Mouse (Mus musculus) forelimb bud, embryonic 11.5 days (tissue): Measurements from ENCODE around the gene Slc39a5.

Experiments
- DNase-seq: peaks from one replicate; pipeline ENCODE4 v3.0.0-alpha.2; 2012; ENCODE audit warnings: low read depth, low spot score

The Slc39a5 gene

DNA sequence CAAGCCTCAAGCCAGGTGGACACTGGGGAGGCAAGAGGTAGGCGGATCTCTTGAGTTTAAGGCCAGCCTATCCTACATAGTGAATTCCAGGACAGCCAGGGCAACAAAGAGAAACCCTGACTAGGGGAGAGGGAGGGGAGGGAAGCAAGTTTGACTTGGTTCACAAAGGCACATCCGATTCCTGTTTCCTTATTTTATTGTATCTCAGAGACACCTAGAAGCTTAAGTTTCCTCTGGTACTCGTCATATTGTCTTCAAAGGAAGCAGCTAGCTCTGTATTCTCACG, 9.5 kb upstream of the Slc39a5 start:
- DNase-seq: no peak

DNA sequence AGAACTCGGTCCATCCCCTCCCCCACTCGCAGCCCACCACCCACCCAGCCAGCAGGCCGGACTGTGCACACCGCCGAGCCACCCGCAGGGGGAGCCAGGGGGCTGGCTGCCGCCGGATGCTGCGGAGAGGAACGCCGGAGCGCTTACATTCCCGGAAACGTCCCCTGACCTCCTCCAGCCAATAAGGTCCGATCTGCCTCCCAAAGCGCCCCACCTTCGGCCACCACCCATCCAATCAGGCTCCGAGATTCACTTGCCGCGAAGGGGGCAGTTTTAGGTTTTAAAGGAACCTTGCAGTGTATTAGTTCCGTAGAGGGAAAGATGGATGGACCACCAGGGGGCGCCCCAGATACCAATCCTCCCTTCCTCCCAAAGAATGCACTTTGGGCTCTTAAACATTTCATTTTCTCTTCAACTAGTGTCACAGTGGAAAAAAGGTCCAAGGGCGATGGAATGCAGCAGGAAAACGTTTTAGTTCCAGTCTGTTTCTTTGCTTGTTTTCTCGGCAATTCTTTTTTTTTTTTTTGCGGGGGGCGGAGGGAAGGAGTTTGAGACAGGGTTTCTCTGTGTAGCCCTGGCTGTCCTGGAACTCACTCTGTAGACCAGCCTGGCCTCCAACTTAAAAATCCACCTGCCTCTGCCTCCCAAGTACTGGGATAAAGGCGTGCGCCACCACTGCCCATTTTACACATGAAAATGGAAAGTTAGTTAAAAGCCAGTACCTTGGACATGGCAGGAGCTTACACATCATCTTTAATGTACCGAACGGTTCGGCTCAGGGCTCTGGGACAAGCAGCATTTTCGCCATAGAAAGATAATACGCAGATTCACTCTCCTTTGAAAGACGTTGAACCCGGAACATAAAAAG, 8.9 kb upstream of the Slc39a5 start:
- peak; percentile 98 for DNase-seq

DNA sequence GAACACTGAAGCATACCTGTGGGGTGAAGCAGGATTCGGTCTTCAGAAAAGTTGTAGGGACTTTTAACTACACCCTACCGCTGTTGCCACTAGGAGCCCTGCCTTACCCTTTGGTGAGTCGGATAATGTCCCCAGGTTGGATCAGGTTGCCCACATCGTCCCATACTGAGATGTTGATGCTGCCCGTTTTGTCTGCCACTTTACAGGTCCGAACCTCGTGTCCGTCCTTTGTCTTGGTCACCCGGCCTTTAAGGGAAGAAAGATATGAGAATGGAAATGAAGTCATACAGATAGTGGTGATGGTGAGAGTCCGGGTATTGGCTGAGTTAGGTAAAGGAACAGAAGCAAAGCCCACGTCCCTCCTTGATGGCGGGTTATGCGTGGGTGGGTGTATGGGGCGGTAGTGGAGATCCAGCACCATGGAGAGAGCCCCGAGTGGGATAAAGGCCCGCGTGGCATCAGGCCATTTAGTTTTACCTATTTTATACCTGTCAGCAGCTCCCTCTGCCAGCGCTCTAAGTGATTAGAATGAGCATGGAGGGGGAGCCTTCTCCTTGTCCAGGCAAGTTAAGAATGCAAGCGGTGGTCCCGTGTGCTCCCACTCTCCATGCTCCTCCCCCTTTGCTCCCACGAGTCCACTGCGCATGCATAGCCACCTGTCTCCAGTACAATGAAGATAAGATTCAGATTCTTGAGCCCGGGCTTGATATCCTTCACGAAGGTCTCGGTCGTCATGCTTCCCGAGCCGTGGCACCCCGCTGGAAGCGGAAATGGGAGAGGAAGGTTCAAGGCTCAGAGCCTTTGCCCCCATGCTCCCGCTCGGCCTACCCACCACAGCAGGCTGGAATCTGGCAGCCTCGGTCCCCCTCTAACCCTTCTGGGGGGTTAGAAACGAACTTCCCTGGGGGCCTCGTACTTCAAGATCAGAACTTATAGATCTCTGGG, 7.8 kb upstream of the Slc39a5 start:
- peak; percentile 32 for DNase-seq

DNA sequence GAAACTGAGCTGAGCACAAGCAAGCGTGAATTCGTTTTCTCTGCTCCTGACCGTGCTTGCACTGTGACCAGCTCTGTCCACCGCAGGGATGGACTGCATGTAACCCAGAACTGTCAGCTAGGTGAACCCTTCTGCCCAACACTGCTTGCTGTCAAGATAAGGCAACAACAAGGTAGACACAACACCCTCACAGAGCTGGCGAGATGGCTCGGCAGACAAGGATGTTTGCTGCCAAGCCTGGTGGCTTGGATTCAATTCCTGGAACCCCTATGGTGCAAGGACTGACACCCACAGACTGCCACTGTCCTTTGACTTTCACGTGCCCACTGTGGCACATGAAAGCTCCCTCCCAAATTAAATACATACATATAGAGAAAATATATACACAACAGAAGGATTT, 2.9 kb upstream of the Slc39a5 start:
- DNase-seq: no peak

DNA sequence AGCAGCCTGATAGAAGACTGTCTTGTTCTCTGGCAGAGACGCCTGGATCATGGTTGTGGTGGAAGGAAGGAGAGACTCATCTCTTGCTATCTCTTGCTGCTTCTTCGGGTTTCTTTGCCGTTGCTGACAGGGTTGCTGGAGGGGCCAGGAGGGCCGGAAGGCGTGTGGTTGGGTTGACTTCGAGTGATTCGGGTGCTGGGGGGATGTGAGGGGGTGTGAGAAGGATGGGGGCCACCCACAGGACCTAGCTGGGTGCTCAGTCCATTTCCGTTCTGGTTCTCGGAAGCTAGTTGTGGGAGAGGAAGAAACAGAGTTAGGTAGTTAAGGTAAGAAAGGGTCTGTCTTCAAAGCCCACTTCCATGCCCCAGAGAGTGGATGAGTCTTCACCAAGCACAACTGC, 609 bp upstream of the Slc39a5 start:
- no peak for DNase-seq

DNA sequence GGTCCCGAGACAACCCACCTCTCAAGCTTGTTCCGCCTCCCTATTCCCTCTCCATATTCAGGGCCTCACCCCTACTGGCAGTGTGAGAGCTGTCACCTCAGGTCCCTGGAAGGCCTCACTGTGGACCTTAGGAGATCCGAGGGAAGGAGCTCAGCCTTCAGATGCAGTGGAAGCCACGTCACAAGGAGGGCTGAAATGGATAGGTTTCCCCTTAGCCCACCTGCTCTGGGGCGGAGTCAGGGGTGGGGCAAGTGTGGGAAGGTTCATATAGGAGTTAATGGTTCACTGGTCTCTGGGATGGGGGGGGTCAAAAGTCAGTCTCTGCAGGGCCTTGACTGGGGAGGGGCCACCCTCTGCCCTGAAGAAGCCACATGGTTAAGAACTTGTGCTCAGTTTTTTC, 691 bp downstream of the Slc39a5 start:
- no peak for DNase-seq

DNA sequence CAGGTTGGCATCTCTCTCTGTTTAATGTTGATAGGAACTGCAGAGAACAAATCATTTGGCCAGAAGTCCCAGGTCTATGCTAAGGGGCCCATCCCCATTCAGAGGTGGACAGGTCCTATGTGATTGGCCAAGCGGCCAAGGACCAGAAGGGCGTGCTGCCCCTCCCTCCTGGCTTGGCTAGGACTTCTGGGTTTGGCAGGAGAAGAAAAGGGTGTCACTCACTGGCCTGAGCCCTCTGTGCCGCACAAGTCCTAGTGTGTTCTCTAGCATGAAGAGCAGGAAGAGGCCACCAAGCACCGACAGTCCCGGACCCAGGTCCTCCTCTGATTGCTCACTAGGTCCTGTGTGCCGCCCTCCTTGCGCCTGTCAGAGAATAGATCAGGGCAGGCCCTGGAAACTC, 3.6 kb downstream of the Slc39a5 start:
- DNase-seq: no peak

DNA sequence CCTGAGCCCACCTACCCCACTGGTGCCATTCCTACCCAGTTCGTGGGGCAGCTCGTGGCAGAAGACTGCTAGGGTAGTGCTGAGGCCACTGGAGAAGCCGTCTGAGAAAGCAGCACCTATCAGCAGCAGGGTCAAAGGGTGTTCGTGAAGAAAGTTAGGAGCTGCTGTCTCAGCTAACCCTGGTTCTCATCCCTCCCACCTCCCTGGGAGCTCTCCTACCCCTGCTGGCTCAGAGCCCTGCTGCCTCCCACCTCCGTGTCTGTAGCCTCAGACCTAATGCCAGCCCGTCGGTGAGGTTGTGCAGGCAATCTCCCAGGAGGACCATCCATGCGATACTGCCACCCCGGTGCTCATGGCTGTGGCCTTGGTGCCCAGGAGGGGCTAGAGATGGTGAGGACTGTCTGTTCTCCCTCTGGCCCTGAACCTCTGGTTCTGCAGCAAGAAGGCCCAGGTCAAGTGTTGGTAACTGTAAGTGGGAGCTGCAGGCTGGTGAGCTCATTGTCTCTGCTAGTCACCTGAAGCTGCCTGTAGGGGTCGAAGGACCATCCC, 4.2 kb downstream of the Slc39a5 start:
- no peak for DNase-seq

DNA sequence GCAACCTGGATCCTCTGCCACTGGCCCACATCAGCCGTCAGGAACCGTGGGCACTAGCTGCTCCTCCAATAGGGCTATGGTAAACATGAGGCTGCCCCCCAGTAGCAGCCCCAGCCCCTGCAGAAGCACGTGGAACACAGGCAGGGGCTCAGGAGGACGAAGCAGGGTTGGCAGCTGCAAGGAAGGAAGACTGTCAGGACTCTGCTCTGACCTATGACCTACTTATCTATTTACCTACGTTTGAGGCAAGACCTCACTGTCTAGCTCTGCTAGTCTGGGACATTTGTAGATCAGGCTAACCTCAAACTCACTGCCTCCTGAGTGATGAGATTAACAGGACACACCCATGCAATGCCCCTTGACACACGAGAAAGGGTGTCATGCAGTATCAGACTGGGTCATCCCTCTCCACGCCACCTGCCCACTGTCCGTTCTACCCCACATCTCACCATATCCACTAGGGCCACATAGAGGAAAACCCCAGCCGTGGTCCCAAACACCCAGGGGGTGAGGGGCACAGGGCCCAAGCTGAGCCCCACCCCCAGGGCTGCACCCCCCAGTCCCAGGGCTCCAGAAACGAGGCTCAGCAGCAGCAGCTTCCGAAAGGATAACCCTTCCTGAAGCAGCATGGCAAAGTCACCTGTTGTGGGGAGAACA, 4.9 kb downstream of the Slc39a5 start:
- no peak for DNase-seq

DNA sequence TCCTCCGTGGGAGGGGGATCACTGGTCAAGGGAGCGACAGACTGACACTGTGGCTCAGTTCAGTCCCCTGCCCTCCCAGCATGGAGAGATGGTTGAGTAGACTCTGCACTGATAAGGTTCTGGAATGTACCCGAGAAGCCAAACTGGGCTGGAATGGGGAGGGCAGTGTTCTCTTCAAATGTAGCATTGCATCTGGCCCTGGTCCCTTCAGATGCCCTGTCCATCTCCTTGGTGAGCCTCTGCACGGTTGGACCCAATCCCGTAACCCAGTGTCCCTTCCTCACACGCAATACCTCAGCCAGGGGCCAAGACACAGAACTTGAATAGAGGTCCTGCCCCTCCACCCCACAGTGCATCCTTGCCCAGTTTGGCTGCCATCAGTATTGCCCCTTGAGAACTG, 9.2 kb downstream of the Slc39a5 start:
- no peak for DNase-seq

DNA sequence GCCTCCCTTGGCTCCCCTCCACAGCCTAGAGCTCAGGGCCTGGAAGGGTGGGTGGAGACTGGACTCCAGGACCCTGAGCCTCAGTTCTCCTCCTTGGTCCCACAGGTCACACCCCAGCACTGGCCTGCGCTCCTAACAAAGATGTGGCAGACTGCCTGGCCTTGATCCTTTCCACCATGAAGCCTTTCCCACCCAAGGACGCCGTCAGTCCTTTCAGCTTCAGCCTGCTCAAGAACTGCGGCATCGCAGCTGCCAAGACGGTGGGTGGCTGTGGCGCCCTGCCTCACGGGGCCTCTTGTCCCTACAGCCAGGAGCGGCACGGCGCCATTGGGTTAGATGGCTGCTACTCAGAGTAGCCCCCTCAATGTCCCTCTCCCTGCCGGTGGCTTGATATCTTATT, 10.7 kb downstream of the Slc39a5 start:
- no peak for DNase-seq

DNA sequence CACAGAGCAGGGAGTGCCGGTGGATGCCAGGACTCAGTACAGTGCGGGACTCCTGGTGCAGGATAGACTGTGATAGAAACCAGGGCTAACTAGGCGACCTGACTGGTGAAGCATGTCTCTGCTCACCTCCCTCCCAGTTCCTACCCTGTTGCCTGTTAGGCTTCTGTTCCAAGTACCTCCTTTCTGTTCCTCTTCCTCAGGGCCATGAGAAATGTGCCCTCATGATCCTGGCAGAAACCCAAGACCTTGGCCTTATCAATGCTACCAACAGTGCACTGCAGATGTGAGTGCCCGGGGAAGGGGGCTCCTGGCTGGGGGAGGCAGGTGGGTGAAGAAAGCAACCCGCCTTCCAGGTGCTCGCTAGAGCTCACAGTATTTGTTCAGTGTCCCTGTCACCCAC, 11.5 kb downstream of the Slc39a5 start:
- DNase-seq: no peak

DNA sequence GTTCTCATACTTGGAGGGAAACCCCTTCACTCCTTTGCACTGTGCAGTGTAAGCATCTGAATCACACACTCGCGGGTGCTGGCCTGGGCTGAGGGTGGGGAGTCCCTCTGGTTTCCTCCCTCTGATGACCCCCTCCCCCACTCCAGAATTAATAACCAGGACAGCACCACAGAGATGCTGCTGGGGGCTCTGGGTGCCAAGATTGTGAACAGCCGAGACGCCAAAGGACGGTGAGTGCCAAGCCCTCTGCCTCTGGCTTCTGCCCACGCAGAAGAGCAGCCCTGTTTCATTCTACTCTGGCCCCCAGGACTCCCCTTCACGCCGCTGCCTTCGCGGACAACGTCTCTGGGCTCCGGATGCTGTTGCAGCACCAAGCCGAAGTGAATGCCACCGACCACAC, 12.1 kb downstream of the Slc39a5 start:
- DNase-seq: no peak

DNA sequence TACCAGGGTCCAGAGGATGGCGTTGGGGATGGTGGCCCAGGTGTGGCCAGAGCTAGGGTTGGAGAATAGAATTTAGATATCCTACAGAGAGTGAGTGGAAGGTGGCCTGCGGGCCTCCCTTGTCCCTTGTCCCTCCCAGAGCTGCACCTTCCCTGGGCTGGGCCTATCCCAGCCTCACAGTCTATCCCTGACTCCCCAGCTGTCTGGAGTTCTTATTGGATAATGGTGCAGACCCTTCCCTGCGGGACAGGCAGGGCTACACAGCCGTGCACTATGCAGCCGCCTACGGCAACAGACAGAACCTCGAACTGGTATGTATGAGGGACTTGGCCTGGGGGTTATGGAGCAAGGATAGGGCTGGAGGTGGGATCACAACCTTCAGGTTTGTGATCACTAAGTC, 15.1 kb downstream of the Slc39a5 start:
- no peak for DNase-seq

DNA sequence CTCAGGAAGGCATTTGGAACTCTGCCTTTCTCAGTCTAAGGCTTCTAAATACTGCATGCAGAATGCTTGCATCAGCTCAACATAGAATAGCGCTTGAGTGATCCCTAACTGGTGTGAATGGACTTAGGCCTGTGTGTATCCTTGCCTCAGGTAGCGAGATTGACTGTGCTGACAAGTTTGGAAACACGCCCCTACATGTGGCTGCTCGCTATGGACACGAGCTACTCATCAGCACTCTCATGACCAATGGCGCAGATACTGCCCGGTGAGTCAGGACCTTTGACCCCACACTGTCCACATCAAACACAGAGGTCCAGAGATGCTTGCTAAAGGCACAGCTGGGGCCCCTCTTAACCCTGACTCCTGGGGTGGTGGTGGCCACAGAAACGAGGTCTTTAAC, 18.5 kb downstream of the Slc39a5 start:
- no peak for DNase-seq

DNA sequence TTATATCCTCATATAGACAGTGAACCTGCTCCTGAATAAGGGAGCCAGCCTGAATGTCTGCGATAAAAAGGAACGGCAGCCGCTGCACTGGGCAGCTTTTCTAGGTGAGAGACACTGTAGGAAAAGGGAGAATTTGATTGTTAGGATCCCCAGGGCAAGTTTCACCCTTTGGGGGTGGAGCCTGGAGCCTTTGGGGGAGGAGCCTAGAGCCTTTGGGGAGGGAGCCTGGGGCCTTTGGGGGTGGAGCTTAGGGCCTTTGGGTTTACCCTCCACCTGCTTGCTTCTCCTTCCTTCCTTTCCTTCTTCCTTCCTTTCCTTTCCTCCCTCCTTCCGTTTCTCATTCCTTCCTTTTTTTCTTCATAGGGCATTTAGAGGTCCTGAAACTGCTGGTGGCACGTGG, 20.5 kb downstream of the Slc39a5 start:
- DNase-seq: no peak

DNA sequence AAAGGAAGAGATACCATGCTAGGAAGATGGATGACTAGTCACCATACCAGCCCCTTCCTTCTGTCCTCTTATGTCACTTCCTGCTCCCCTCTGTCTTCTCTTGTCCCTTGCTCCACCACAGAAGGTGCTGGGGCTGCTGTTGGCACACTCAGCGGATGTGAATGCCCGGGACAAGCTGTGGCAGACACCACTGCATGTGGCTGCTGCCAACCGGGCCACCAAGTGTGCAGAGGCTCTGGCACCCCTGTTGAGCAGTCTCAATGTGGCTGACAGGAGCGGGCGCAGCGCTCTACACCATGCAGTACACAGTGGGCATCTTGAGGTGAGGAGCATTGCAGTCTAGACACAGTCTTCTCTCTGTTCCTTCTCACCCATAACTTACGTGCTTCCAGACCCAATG, 21.8 kb downstream of the Slc39a5 start:
- DNase-seq: no peak

DNA sequence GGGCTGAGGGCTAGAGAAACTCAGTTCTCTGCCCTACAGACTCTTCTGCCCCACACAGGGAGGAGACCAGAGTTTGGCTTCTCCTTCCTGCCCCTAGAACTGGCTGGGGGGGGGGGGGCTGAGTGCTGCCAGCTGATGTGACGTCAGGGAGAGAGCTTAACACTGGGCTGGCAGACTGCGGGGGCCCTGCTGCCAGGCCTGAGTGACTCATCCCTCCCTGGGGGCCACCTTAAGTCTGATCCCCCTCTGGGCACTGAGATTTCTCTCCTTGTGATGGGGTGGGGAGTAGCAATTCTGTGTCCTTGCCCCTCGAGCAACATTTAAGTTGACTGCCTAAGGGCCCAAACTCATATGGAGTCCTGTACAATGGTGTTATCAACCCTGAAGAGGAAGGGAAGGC, 22.6 kb downstream of the Slc39a5 start:
- DNase-seq: no peak

DNA sequence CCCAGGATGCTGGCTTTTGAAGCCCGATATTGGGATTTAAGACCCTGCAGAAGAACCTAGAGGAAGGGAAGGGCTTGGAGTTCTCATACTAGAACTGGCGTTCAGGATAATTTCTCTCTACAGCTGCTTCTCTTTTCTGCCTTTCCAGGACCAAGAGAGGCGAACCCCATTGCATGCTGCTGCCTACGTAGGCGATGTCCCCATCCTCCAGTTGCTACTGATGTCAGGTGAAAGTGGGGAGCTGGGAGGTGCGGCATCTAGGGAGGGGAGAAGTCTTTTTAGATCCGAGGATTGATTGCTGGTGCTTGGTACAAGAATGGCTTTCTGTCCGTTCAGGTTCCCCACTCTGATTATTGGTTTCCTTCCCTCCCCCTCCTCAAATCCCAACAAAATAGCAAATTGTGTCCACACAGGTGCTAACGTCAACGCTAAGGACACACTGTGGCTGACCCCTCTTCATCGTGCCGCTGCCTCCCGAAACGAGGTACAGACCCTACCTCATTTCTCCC, 23.0 kb downstream of the Slc39a5 start:
- no peak for DNase-seq

DNA sequence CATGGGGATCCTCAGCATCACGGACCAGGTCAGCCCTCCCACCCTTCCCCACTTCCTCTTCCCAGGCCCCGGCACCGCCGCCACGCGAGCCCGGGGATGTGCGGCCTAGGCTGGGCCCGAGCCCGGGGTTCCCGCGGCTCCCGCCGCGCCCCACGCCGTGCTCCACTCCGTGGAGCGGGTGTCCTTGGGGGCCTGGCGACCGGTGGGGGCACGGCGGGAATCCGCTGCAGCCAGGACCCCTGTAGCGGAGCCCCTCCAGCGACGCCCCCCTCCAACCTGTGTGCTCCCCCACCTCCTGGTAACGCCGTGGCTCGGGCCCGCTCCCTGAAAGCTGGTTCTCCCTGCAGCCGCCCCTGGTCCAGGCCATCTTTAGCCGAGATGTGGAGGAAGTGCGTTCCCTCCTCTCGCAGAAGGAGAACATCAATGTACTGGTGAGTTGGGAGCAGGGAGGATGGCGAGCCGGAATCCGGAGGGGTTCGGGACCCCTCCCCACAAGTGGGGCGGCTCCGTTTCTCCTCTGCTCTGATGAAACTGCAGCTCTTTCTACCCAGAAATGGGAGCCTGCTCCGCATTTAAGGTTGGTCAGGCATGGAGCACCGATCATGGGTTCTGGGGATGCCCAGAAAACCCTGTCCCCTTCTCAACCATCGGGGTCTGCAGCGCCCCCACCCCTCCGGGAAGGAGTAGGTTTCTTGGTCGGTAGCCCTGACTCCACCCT, 23.6 kb downstream of the Slc39a5 start:
- DNase-seq: peak; percentile 63
